Mouse (Mus musculus): Measurements from ENCODE around the gene Zfp148.

GRCm38 (mm10) chr16:33373326-33373725, 7.3 kb upstream of the Zfp148 start:
- TF ChIP-seq POLR2A (IDR thresholded peaks at IDR 0.05; ENCODE audit: borderline replicate concordance, insufficient read depth, low read length) (no peak), CTCF (IDR thresholded peaks at IDR 0.05; ENCODE audit: borderline replicate concordance, insufficient read depth, low read depth, low read length) (no peak)
